Mouse (Mus musculus) forebrain, embryonic 11.5 days (tissue): ENCODE results near the gene Minos1. TPM values are rescaled to one million over a fixed set of nuclear protein-coding genes. Genes with fewer than 3 reads are reported as not detected.

Experiments
- ATAC-seq: fragments of 200-750 bp; cut with Nextera tagmentation; replicated peaks from 2 replicates; pipeline ENCODE4 v1.8.0; 2017; ENCODE audit warnings: moderate TSS enrichment; ENCODE audit not compliant: low FRiP score
- DNase-seq: peaks from one replicate; pipeline ENCODE4 v3.0.0-alpha.2; 2017; ENCODE audit warnings: low spot score
- H3K27ac ChIP-seq: fragments of 300-500 bp; sonication (generic); 2 replicates; pipeline ENCODE4 v1.5.1; 2014; ENCODE audit warnings: low read depth, low read length
- H3K27me3 ChIP-seq: fragments of 300-500 bp; sonication (generic); 2 replicates; pipeline ENCODE4 v1.6.1; 2014; ENCODE audit warnings: mild to moderate bottlenecking, low read length, mixed read lengths; ENCODE audit not compliant: control insufficient read depth, insufficient read depth
- H3K36me3 ChIP-seq: fragments of 300-500 bp; sonication (generic); 2 replicates; pipeline ENCODE4 v1.6.1; 2014; ENCODE audit warnings: mild to moderate bottlenecking, low read length, moderate library complexity, mixed read lengths; ENCODE audit not compliant: control insufficient read depth, insufficient read depth
- H3K4me1 ChIP-seq: fragments of 300-500 bp; sonication (generic); replicated peaks from 2 replicates; pipeline ENCODE4 v1.6.1; 2014; ENCODE audit warnings: low read length, mixed read lengths; ENCODE audit not compliant: control insufficient read depth, insufficient read depth
- H3K4me2 ChIP-seq: fragments of 300-500 bp; sonication (generic); 2 replicates; pipeline ENCODE4 v1.6.1; 2014; ENCODE audit warnings: low read depth, mild to moderate bottlenecking, low read length, moderate library complexity, mixed read lengths; ENCODE audit not compliant: severe bottlenecking
- H3K4me3 ChIP-seq: fragments of 300-500 bp; sonication (generic); 2 replicates; pipeline ENCODE4 v1.5.1; 2014; ENCODE audit warnings: low read depth, low read length
- H3K9ac ChIP-seq: fragments of 300-500 bp; sonication (generic); 2 replicates; pipeline ENCODE4 v1.6.1; 2014; ENCODE audit warnings: low read length
- H3K9me3 ChIP-seq: fragments of 300-500 bp; sonication (generic); 2 replicates; pipeline ENCODE4 v1.6.1; 2016; ENCODE audit warnings: low read length, mixed read lengths; ENCODE audit not compliant: control insufficient read depth
- WGBS: fragments of 180-500 bp; shearing (Covaris S2); extraction: QIAGEN DNeasy Blood & Tissue Kit; methylation state at CpG from one replicate; pipeline ENCODE4 v1.1.7; 2014; 5-methylcytosine and 5-hydroxymethylcytosine counted together
- polyA plus RNA-seq: library from polyadenylated mRNA; unstranded; fragments of >200 nt; fragmentation: Nextera tagmentation; extraction: Ambion mirVana; gene quantifications from 2 replicates; pipeline ENCODE4 v1.2.1, GENCODE M21; 2014

The Minos1 gene
- polyA plus RNA-seq, 1 experiment from 2014 or later, result 387 TPM

- Histone ChIP-seq H3K4me2 (no peak overlapping the region), H3K9ac (no peak overlapping the region), H3K27me3 (no peaks in the 10 kb centered on the region), H3K36me3 (no peaks in the 10 kb centered on the region), H3K9me3 (no peaks in the 10 kb centered on the region), H3K4me3 (no peak overlapping the region), H3K27ac (no peak overlapping the region; the same call in 1 of the 2 replicates), H3K4me1 (peaks cover 2% of the 10 kb centered on the region; the same call in 1 of the 2 replicates)
- no peak for ATAC-seq
- no peak for DNase-seq
- 68% methylated on average over 3 of the region's 3 CpGs for WGBS
These were observed 14.4 kb downstream of the Minos1 start for GRCm38 (mm10) chr4:139116356-139117063.

GRCm38 (mm10) chr4:139115721-139116120, 15.2 kb downstream of the Minos1 start:
- H3K9me3 ChIP-seq, result no peaks in the 10 kb centered on the region
- WGBS, result 84% methylated on average over 5 of the region's 5 CpGs
- H3K27me3 ChIP-seq, result no peaks in the 10 kb centered on the region
- ATAC-seq (no peak), DNase-seq (no peak)
- H3K4me2 ChIP-seq, result no peak overlapping the region
- H3K4me3 ChIP-seq, result no peak overlapping the region
- H3K36me3 ChIP-seq, result no peaks in the 10 kb centered on the region
- no peak overlapping the region for H3K27ac ChIP-seq
- H3K9ac ChIP-seq, result no peak overlapping the region
- H3K4me1 ChIP-seq, result peaks cover 2% of the 10 kb centered on the region; the same call in 1 of the 2 replicates

GRCm38 (mm10) chr4:139112482-139112881, 18.4 kb downstream of the Minos1 start:
- H3K36me3 ChIP-seq, result no peaks in the 10 kb centered on the region
- peaks cover 2% of the 10 kb centered on the region; the same call in 1 of the 2 replicates for H3K4me1 ChIP-seq
- no peak overlapping the region for H3K27ac ChIP-seq
- ATAC-seq (no peak), DNase-seq (no peak)
- H3K27me3 ChIP-seq, result no peaks in the 10 kb centered on the region
- no peak overlapping the region for H3K9ac ChIP-seq
- H3K4me3 ChIP-seq, result no peak overlapping the region
- WGBS, result 86% methylated on average over 3 of the region's 3 CpGs
- no peak overlapping the region for H3K4me2 ChIP-seq
- H3K9me3 ChIP-seq, result no peaks in the 10 kb centered on the region

GRCm38 (mm10) chr4:139111421-139111820, 19.5 kb downstream of the Minos1 start:
- Histone ChIP-seq H3K27ac (no peak overlapping the region), H3K27me3 (no peaks in the 10 kb centered on the region), H3K4me2 (no peak overlapping the region), H3K4me1 (peaks cover 2% of the 10 kb centered on the region; the same call in 1 of the 2 replicates), H3K9me3 (no peaks in the 10 kb centered on the region), H3K9ac (no peak overlapping the region), H3K4me3 (no peak overlapping the region), H3K36me3 (no peaks in the 10 kb centered on the region)
- no peak for ATAC-seq
- 66% methylated on average over 3 of the region's 3 CpGs for WGBS
- DNase-seq, result no peak

- Histone ChIP-seq H3K4me2 (no peak overlapping the region), H3K4me1 (peaks cover 2% of the 10 kb centered on the region; the same call in 1 of the 2 replicates), H3K36me3 (no peaks in the 10 kb centered on the region), H3K27ac (no peak overlapping the region), H3K9me3 (no peaks in the 10 kb centered on the region), H3K4me3 (no peak overlapping the region), H3K27me3 (no peaks in the 10 kb centered on the region), H3K9ac (no peak overlapping the region)
- 71% methylated on average over 3 of the region's 3 CpGs for WGBS
- DNase-seq (no peak), ATAC-seq (no peak)
These were observed 20.1 kb downstream of the Minos1 start for GRCm38 (mm10) chr4:139110858-139111257.

- no peak overlapping the region for H3K27ac ChIP-seq
- H3K9me3 ChIP-seq, result no peaks in the 10 kb centered on the region
- 100% methylated on average over 1 of the region's 1 CpGs for WGBS
- H3K27me3 ChIP-seq, result no peaks in the 10 kb centered on the region
- H3K4me1 ChIP-seq, result no peaks in the 10 kb centered on the region
- no peak overlapping the region for H3K4me3 ChIP-seq
- H3K4me2 ChIP-seq, result no peak overlapping the region
- DNase-seq (no peak), ATAC-seq (no peak)
- H3K9ac ChIP-seq, result no peak overlapping the region
- H3K36me3 ChIP-seq, result peaks cover 2% of the 10 kb centered on the region; the same call in 1 of the 2 replicates
These were observed 25.5 kb downstream of the Minos1 start for GRCm38 (mm10) chr4:139105453-139105852.

- WGBS, result 92% methylated on average over 6 of the region's 6 CpGs
- Histone ChIP-seq H3K4me3 (no peak overlapping the region), H3K27ac (no peak overlapping the region), H3K4me1 (no peaks in the 10 kb centered on the region), H3K9me3 (no peaks in the 10 kb centered on the region), H3K27me3 (no peaks in the 10 kb centered on the region), H3K4me2 (no peak overlapping the region), H3K9ac (no peak overlapping the region), H3K36me3 (peaks cover 2% of the 10 kb centered on the region; the same call in 1 of the 2 replicates)
- DNase-seq (no peak), ATAC-seq (no peak)
These were observed 29.4 kb downstream of the Minos1 start for GRCm38 (mm10) chr4:139101546-139101945.

GRCm38 (mm10) chr4:139100326-139100725, 30.6 kb downstream of the Minos1 start:
- Histone ChIP-seq H3K27me3 (no peaks in the 10 kb centered on the region), H3K4me3 (no peak overlapping the region), H3K27ac (no peak overlapping the region), H3K4me1 (no peaks in the 10 kb centered on the region), H3K36me3 (peaks cover 2% of the 10 kb centered on the region; the same call in 1 of the 2 replicates), H3K4me2 (no peak overlapping the region), H3K9me3 (no peaks in the 10 kb centered on the region), H3K9ac (no peak overlapping the region)
- DNase-seq, result no peak
- WGBS, result 95% methylated on average over 8 of the region's 8 CpGs
- ATAC-seq, result no peak

GRCm38 (mm10) chr4:139096201-139096600, 34.7 kb downstream of the Minos1 start:
- Histone ChIP-seq H3K27me3 (peaks cover 31% of the 10 kb centered on the region), H3K4me1 (peaks cover 6% of the 10 kb centered on the region; the same call in 1 of the 2 replicates), H3K36me3 (no peaks in the 10 kb centered on the region), H3K27ac (no peak overlapping the region), H3K4me3 (no peak overlapping the region), H3K9ac (no peak overlapping the region), H3K9me3 (peaks cover 5% of the 10 kb centered on the region; the same call in 1 of the 2 replicates), H3K4me2 (no peak overlapping the region)
- WGBS, result 83% methylated on average over 5 of the region's 5 CpGs
- ATAC-seq (no peak), DNase-seq (no peak)
